Mouse (Mus musculus): ENCODE data around the gene Timp1. TPM values are rescaled to one million over a fixed set of nuclear protein-coding genes. Genes with fewer than 3 reads are reported as not detected.

The Timp1 gene
- polyA plus RNA-seq, 1 experiment from 2014 or later = 2.0 TPM

Small RNA genes lying within 50 kb of the gene (microRNA-seq; reads per million reads assigned to microRNA genes)
- gene Gm24824 (not detected), gene Mir5617 (not detected)

Other genes with a start within 250 kb of the Timp1 start
- gene Uba1, start 211.8 kb upstream of the Timp1 start, polyA plus RNA-seq (2015; fragmentation: Nextera tagmentation; extraction: Ambion mirVana) = 92.2 and 98.5 TPM in 2 replicates
- gene Cdk16, start 182.2 kb upstream of the Timp1 start, polyA plus RNA-seq (2015; fragmentation: Nextera tagmentation; extraction: Ambion mirVana) = 34.3 and 37.4 TPM in 2 replicates
- gene Usp11, start 166.3 kb upstream of the Timp1 start, polyA plus RNA-seq (2015; fragmentation: Nextera tagmentation; extraction: Ambion mirVana) = 6.0 and 6.1 TPM in 2 replicates
- gene Araf, start 72.4 kb upstream of the Timp1 start, polyA plus RNA-seq (2015; fragmentation: Nextera tagmentation; extraction: Ambion mirVana) = 39.8 and 45.3 TPM in 2 replicates
- gene Syn1, start 50.8 kb downstream of the Timp1 start, polyA plus RNA-seq (2015; fragmentation: Nextera tagmentation; extraction: Ambion mirVana) = 0.06 and 0.09 TPM in 2 replicates
- 39.0 and 51.4 TPM in 2 replicates for gene Cfp, start 61.4 kb downstream of the Timp1 start, polyA plus RNA-seq (2015; fragmentation: Nextera tagmentation; extraction: Ambion mirVana)
- gene Elk1, start 80.4 kb downstream of the Timp1 start, polyA plus RNA-seq (2015; fragmentation: Nextera tagmentation; extraction: Ambion mirVana) = 2.2 TPM in 2 replicates
- gene Uxt, start 91.9 kb downstream of the Timp1 start, polyA plus RNA-seq (2015; fragmentation: Nextera tagmentation; extraction: Ambion mirVana) = 31.1 and 38.3 TPM in 2 replicates
- gene Zfp182, start 192.2 kb downstream of the Timp1 start, polyA plus RNA-seq (2015; fragmentation: Nextera tagmentation; extraction: Ambion mirVana) = 1.4 and 1.5 TPM in 2 replicates
- gene Spaca5, start 198.2 kb downstream of the Timp1 start, polyA plus RNA-seq (2015; fragmentation: Nextera tagmentation; extraction: Ambion mirVana) = not detected in 2 replicates
- 0.06 and 0.14 TPM in 2 replicates for gene Zfp300, start 219.4 kb downstream of the Timp1 start, polyA plus RNA-seq (2015; fragmentation: Nextera tagmentation; extraction: Ambion mirVana)
- gene Ssxa1, start 245.7 kb downstream of the Timp1 start, polyA plus RNA-seq (2015; fragmentation: Nextera tagmentation; extraction: Ambion mirVana) = not detected in 2 replicates

Data from liver, embryonic 15.5 days (tissue).